Comparison of ENCODE assay signal across 8 mouse cellular contexts in the genomic region with DNA sequence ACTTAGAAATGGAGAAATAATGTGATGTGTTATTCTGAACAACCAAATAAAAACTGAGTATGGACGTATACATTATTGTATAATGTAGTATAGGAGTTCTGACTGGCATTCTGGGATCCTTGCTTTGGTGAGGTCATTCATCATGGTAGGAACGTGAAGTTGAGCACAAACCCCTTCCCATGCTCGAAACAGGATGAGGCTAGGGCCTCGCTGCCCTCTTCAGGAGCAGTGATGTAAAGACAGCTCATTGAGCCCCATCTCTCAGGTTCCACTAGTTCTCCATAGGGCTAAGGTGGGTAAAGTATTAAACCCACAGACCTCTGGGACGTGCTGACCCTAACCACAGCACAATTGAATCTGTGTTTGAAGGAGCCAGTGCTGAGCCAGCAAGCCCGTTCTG.
A peak's percentile ranks its signal among the peaks of the same experiment; 100 is the strongest.
DNase-seq lines count a peak whose midpoint lies in the region; ATAC-seq and TF ChIP-seq lines count a peak whose summit lies in the region.

No protein-coding gene starts in this region.

- no peak overlapping the region for H3K4me3 ChIP-seq in intestine, embryonic 14.5 days (ENCODE audit: low read depth, low read length)
- no peak overlapping the region for H3K4me3 ChIP-seq in intestine, embryonic 15.5 days (replicated peaks)
- H3K4me3 ChIP-seq in ES-Bruce4 (ENCODE audit: low read depth, low read length) = no peak overlapping the region
- H3K4me3 ChIP-seq in liver, embryonic 14.5 days (ENCODE audit: insufficient read depth in 1 of 2, low read depth in 2 of 2, low read length in 2 of 2) = no peak overlapping the region
- no peak overlapping the region for H3K4me3 ChIP-seq in small intestine, adult 2 months (ENCODE audit: low read depth, low read length)

- TF ChIP-seq EP300 in ES-Bruce4 (IDR thresholded peaks at IDR 0.05; ENCODE audit: insufficient read depth, low read depth, low read length) = no peak
- TF ChIP-seq EP300 in liver, embryonic 14.5 days (IDR thresholded peaks at IDR 0.05; ENCODE audit: low read depth) = no peak

- H3K9ac ChIP-seq in intestine, embryonic 14.5 days (ENCODE audit: low read length) = no peak overlapping the region
- no peak overlapping the region for H3K9ac ChIP-seq in intestine, embryonic 15.5 days
- no peak overlapping the region for H3K9ac ChIP-seq in ES-Bruce4 (ENCODE audit: low read depth, poor library complexity, severe bottlenecking)
- no peak overlapping the region for H3K9ac ChIP-seq in liver, embryonic 14.5 days (replicated peaks)

- 44% methylated on average over 6 of the region's 6 CpGs for WGBS in intestine, embryonic 14.5 days
- WGBS in intestine, embryonic 15.5 days = 55% methylated on average over 6 of the region's 6 CpGs
- WGBS in liver, embryonic 14.5 days (ENCODE audit: insufficient replicate concordance) = 51% methylated on average over 6 of the region's 6 CpGs
- WGBS in small intestine, adult 2 months = 72% methylated on average over 6 of the region's 6 CpGs

- no peaks in the 10 kb centered on the region for H3K27me3 ChIP-seq in intestine, embryonic 14.5 days (replicated peaks; ENCODE audit: control insufficient read depth, insufficient read depth, low read length)
- no peaks in the 10 kb centered on the region for H3K27me3 ChIP-seq in intestine, embryonic 15.5 days (replicated peaks)
- no peaks in the 10 kb centered on the region for H3K27me3 ChIP-seq in ES-Bruce4 (ENCODE audit: control insufficient read depth, insufficient read depth, low read length, poor library complexity, severe bottlenecking)
- no peaks in the 10 kb centered on the region for H3K27me3 ChIP-seq in liver, embryonic 14.5 days (ENCODE audit: control insufficient read depth, insufficient read depth, low read length)
- H3K27me3 ChIP-seq in small intestine, adult 2 months (ENCODE audit: control insufficient read depth, insufficient read depth, low read length) = no peaks in the 10 kb centered on the region

- H3K4me1 ChIP-seq in intestine, embryonic 14.5 days (replicated peaks; ENCODE audit: control insufficient read depth, insufficient read depth, low read length) = no peaks in the 10 kb centered on the region
- H3K4me1 ChIP-seq in intestine, embryonic 15.5 days (replicated peaks) = no peaks in the 10 kb centered on the region
- no peaks in the 10 kb centered on the region for H3K4me1 ChIP-seq in ES-Bruce4 (ENCODE audit: control insufficient read depth, insufficient read depth, low read length)
- H3K4me1 ChIP-seq in liver, embryonic 14.5 days (replicated peaks; ENCODE audit: control insufficient read depth in 2 of 2, insufficient read depth in 2 of 2, low read length in 1 of 2) = no peaks in the 10 kb centered on the region
- no peaks in the 10 kb centered on the region for H3K4me1 ChIP-seq in small intestine, adult 2 months (ENCODE audit: control insufficient read depth, insufficient read depth, insufficient read length, low read length)

- no peak overlapping the region for H3K4me2 ChIP-seq in intestine, embryonic 14.5 days (ENCODE audit: low read length)
- H3K4me2 ChIP-seq in intestine, embryonic 15.5 days (replicated peaks) = no peak overlapping the region
- H3K4me2 ChIP-seq in liver, embryonic 14.5 days (ENCODE audit: low read depth) = no peak overlapping the region

- 0 out of 2 replicates have a peak, but pooled peaks have one; percentile 66 for ATAC-seq in intestine, embryonic 14.5 days (replicated peaks; ENCODE audit: low FRiP score, low TSS enrichment, low read depth)
- ATAC-seq in intestine, embryonic 15.5 days = no peak
- peak; percentile 72 for ATAC-seq in common myeloid progenitor, adult 5-6 weeks (replicated peaks; ENCODE audit: low read depth, poor library complexity, severe bottlenecking)
- ATAC-seq in liver, embryonic 14.5 days (ENCODE audit: insufficient read depth) = no peak

- no peak overlapping the region for H3K27ac ChIP-seq in intestine, embryonic 14.5 days (ENCODE audit: low read depth)
- no peak overlapping the region for H3K27ac ChIP-seq in intestine, embryonic 15.5 days
- H3K27ac ChIP-seq in ES-Bruce4 (ENCODE audit: insufficient read depth, low read length) = no peak overlapping the region
- no peak overlapping the region for H3K27ac ChIP-seq in liver, embryonic 14.5 days
- no peak overlapping the region for H3K27ac ChIP-seq in small intestine, adult 2 months (ENCODE audit: insufficient read depth, low read depth, low read length)

- H3K9me3 ChIP-seq in intestine, embryonic 14.5 days (ENCODE audit: control insufficient read depth, low read length) = no peaks in the 10 kb centered on the region
- H3K9me3 ChIP-seq in intestine, embryonic 15.5 days = no peaks in the 10 kb centered on the region
- no peaks in the 10 kb centered on the region for H3K9me3 ChIP-seq in ES-Bruce4 (replicated peaks; ENCODE audit: control insufficient read depth, insufficient read depth, low read length, poor library complexity, severe bottlenecking)
- no peaks in the 10 kb centered on the region for H3K9me3 ChIP-seq in liver, embryonic 14.5 days (ENCODE audit: control insufficient read depth, low read length)

- H3K36me3 ChIP-seq in intestine, embryonic 14.5 days (ENCODE audit: control insufficient read depth, insufficient read depth, low read length) = no peaks in the 10 kb centered on the region
- no peaks in the 10 kb centered on the region for H3K36me3 ChIP-seq in intestine, embryonic 15.5 days
- H3K36me3 ChIP-seq in ES-Bruce4 (ENCODE audit: control insufficient read depth, insufficient read depth, low read length, poor library complexity, severe bottlenecking) = no peaks in the 10 kb centered on the region
- H3K36me3 ChIP-seq in liver, embryonic 14.5 days (replicated peaks; ENCODE audit: control insufficient read depth, insufficient read depth, low read depth) = no peaks in the 10 kb centered on the region
- no peaks in the 10 kb centered on the region; the same call in 1 of the 2 replicates for H3K36me3 ChIP-seq in small intestine, adult 2 months (ENCODE audit: control insufficient read depth, insufficient read depth, low read length)

- peak; percentile 49 for DNase-seq in intestine, embryonic 14.5 days (ENCODE audit: low spot score)
- DNase-seq in liver, embryonic 14.5 days (ENCODE audit: low read depth in 3 of 3, low spot score in 3 of 3) = no peak
- DNase-seq in T-cell, adult 2 months (ENCODE audit: low spot score) = no peak
- no peak for DNase-seq in right cerebral cortex, postnatal 25 days

- TF ChIP-seq CTCF in ES-Bruce4 (IDR thresholded peaks at IDR 0.05; ENCODE audit: low read depth, low read length) = peak; percentile 56
- TF ChIP-seq CTCF in liver, embryonic 14.5 days (IDR thresholded peaks at IDR 0.05; ENCODE audit: low read depth) = peak; percentile 64
- peak; percentile 65; the same call in 1 of the 2 replicates for TF ChIP-seq CTCF in small intestine, adult 2 months (IDR thresholded peaks at IDR 0.05; ENCODE audit: extremely low read depth, insufficient read length, insufficient replicate concordance, low read depth, low read length)

- no peak for TF ChIP-seq POLR2A in ES-Bruce4 (IDR thresholded peaks at IDR 0.05; ENCODE audit: insufficient read depth, low read length)
- no peak for TF ChIP-seq POLR2A in small intestine, adult 2 months (IDR thresholded peaks at IDR 0.05; ENCODE audit: low read depth, low read length)

Comparison
In these comparisons a context has a peak if more than half of its experiments do, and no peak if none do; other contexts are left out.
1. ATAC-seq: peak in intestine, embryonic 14.5 days (single experiment) and common myeloid progenitor, adult 5-6 weeks (single experiment); none in intestine, embryonic 15.5 days (single experiment) and liver, embryonic 14.5 days (single experiment).
2. Peak in every context shown above with its lines, with median percentiles within 50 percentile points of each other: CTCF ChIP-seq.